Mouse (Mus musculus) gastrocnemius, postnatal 10 days (tissue): ENCODE measurements around the gene Alg13. TPM values are rescaled to one million over a fixed set of nuclear protein-coding genes. Genes with fewer than 3 reads are reported as not detected.

Experiments used
- DNase-seq: peaks from one replicate; pipeline ENCODE4 v3.0.0; 2021; ENCODE audit warnings: mixed read lengths
- long read RNA-seq, 2 experiments: library from polyadenylated mRNA; stranded (forward); transcript quantifications; one replicate each; pipeline ENCODE4 v2.0.0; 2021
- total RNA-seq, 2 experiments: library from RNA; stranded (reverse); gene quantifications; 2 replicates each; pipeline ENCODE4 v1.2.3; 2021

Alg13 gene
- total RNA-seq = 1 to 10 TPM; 6.6 to 9.4 TPM
- long read RNA-seq, experiment 1, partial matches to known transcripts = 1 of 5 reads
- long read RNA-seq, experiment 1, other reads (novel, unspliced or antisense) = 1 of 5 reads
- long read RNA-seq, experiment 2, partial matches to known transcripts = 2 of 6 reads
- long read RNA-seq, experiment 2, other reads (novel, unspliced or antisense) = 1 of 6 reads

- peak; percentile 75 for DNase-seq
Observed at GRCm38 (mm10) chrX:144317548-144318163, at the start of gene Alg13. TSS of gene Alg13 (plus strand) at chrX:144317804.

GRCm38 (mm10) chrX:144268606-144269005 is 49.0 kb upstream of the Alg13 start:
- DNase-seq = no peak

GRCm38 (mm10) chrX:144301476-144301875 is 16.1 kb upstream of the Alg13 start:
- no peak for DNase-seq

DNA sequence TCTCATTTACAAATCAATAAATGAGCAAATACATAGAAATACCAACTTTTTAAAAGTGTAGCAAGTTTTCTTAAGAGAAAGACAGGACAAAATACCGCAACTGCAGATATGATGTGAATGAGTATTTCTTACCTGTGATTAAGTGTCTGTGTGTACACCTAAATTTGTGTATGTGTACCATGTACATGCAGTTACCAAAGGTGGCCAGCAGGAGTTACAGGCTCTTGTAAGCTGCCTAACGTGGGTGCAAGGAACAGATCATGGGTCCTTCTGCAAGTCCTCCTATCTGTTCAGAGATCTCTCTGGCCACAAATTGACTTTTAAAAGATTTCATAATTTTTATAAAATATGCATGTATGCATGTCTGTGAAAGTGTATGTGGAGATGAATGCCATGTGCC is 11.9 kb upstream of the Alg13 start:
- DNase-seq = no peak

- DNase-seq = no peak
Observed at GRCm38 (mm10) chrX:144314041-144314440, 3.6 kb upstream of the Alg13 start.

DNA sequence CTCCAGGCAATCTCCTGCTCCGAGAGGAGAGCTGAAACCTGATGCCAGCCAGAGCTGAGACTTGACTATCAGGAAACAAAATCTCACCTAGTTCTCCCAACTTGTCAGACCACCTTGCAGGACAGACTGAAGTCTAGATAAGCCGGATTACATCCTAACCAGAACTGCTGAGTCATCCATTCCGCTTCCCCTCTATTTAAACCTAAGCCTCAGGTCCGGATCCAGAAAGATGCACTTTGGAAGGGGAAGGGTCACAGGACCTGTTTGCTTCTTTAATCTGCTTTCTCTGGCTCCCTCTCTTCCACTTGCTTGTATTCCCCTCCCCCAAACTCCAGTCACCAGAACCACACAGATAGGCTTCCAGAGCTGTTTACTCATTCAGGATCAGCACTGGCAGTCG is 2.6 kb upstream of the Alg13 start:
- DNase-seq = no peak

GRCm38 (mm10) chrX:144316004-144316403 is 1.6 kb upstream of the Alg13 start:
- DNase-seq = no peak

GRCm38 (mm10) chrX:144318164-144318979 is 768 bp downstream of the Alg13 start:
- DNase-seq = peak; percentile 16

DNA sequence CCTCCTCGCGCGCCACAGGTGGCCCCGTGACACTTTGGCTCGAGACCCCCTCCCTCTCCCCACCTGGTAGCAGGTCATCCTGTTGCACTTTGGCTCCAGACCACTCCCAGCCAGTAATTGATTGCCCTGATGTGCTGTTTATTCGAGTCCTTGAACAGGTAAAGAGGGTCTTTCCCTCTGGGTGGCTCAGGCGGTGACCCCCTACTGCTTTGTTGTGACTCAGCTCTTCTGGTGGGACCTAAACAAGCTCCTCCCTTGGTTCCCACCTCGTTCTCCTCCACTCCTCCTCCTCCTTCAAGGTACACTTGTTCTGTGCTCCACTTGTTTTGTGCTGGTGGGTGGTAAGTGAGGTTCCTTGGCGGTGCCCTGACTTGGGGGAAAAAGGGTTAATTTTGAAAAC is 1.8 kb downstream of the Alg13 start:
- no peak for DNase-seq

GRCm38 (mm10) chrX:144325375-144325774 is 7.8 kb downstream of the Alg13 start:
- DNase-seq = no peak

GRCm38 (mm10) chrX:144335332-144336015 is 17.9 kb downstream of the Alg13 start:
- no peak for DNase-seq

DNA sequence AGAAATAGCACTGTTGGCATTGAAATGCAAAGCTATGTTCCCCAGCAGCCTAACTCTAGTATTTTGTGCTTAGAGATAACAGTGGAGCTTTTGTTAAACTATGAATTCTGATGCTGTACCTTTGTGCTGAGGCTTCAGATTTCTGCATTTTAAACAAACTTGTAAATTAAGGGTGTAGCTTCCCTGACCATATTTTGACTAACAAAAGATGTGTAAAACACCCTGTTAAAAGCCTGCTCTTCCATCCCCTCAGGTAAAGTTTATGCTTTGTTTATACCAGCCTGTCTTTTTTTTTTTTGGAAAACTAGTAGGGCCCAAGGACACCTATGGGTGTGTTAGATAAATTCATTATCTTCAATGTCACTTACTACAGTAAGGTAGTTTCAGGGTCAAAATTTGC is 20.3 kb downstream of the Alg13 start:
- no peak for DNase-seq

DNA sequence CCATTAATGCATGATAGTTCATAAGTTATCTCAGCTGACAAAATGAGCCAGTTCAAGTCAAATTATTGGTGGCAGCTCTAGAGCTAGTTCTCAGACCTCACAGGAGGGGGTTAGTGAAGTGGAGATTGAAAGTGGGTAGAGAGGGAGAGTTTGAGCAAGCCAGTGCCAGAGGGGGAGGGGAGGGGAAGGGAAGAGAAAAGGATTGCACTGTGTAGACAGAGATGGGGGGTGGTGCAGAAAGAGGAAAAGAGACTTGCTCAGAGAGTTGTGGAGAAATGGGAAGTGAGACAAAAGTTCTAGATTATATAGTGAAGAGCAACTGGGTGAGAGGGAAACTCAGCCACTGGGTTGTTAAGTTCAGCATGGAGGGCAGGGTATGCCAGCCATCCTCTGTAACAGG is 20.8 kb downstream of the Alg13 start:
- DNase-seq = no peak

DNA sequence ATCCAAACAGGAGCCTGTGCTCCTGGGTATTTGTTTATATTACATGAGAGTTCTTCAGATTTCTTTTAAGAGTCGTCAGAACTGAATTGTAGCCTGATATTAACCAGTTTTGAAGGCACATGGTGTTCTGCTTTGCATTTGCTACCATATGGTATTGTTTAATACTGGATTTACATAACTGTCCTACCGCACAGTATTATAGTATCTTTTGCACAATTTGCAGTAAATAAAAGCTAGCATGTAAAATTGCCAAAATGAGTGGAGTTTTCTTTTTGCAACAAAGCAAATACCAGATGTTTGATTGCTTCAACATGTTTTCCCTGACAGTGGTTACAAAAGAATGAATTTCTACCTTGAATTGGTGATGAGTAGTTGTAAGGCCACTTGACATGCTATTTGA is 56.6 kb downstream of the Alg13 start:
- no peak for DNase-seq

- peak; percentile 22 for DNase-seq
Observed at GRCm38 (mm10) chrX:144403526-144403925, 85.9 kb downstream of the Alg13 start.

DNA sequence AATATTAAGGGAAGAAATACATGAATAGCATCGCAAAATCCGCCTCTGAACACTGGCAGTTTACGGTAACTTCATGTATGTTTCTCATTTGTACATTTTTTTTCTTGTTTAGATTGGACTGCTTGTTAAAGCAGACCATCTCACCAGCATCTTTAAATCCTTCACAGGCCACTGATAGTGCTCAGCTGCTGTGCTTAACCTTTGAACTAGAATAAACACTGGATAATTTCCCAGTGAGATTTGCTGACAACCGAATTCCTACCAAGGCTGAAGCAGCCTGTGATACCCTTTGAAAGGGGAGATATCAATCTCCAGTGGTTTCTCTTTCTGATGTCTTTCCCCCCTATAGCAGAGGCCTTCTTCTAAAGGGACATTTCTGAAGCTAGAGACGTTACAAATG is 90.4 kb downstream of the Alg13 start:
- DNase-seq = no peak

- DNase-seq = no peak
Observed at GRCm38 (mm10) chrX:144420259-144420658, 102.7 kb downstream of the Alg13 start.

DNA sequence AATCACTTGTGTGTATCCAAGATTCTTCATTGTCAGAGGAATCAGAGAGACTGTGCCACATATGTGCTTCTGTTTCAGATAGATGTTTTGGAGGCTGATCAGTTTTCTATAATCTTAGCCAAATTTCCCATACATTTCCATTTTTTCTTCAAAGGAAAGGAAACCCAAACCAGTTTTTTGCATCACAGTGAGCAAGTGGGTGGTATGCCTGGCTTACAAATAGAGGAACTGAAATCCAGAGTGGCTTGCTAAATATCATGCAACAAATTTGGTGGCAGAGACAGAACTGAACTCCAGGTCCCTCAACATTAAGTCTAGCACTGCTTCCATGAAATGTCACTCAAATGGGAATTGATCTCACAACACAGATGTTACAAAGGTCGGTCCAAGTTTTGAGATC is 103.5 kb downstream of the Alg13 start:
- no peak for DNase-seq

DNA sequence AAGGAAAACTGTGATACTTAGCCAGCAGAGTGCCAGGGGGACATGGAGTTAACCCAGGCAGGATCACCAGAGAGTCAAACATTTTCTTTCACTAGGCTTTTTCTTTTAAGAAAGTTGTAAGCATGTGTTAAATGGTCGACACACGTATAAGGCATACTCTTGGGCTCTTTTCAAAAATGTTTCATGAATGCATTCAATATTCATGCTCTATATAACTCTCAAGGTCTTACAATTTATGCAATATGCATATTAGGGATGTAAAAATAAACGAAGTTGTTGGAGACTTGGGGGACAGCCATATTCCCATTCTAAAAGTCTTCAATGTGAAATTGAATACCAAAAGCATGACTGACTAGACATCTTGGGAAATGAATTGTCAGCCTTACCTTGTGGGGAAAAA is 106.2 kb downstream of the Alg13 start:
- DNase-seq = no peak
